23 mouse cellular contexts compared by ENCODE assay signal in genomic region chr5:107534581-107534980, GRCm38 (mm10). TPM values are rescaled to one million over a fixed set of nuclear protein-coding genes. Genes with fewer than 3 reads are reported as not detected.
DNase-seq lines count a peak whose midpoint lies in the region; ATAC-seq and TF ChIP-seq lines count a peak whose summit lies in the region.
"Had no signal": no experiment of that assay in that cellular context is flagged by ENCODE, and none has a peak within 500 bp of the region (broad histone marks: within the 10 kb centered on the region; RNA-seq: fewer than 3 reads in every experiment).

1700028K03Rik (plus strand) TSS chr5:107534709.

- H3K4me2 ChIP-seq in liver, embryonic 15.5 days = peak within 1 kb of the TSS; percentile 23; the same call in 1 of the 2 replicates
- H3K4me2 ChIP-seq: embryonic facial prominence, embryonic 12.5 days; hindbrain, embryonic 15.5 days; midbrain, embryonic 13.5 days; neural tube, embryonic 15.5 days had no signal

- TF ChIP-seq POLR2A in cerebellum, adult 2 months (IDR thresholded peaks at IDR 0.05; ENCODE audit: borderline replicate concordance, insufficient read depth, low read length) = no peak

- no peak for ATAC-seq in liver, embryonic 15.5 days (ENCODE audit: insufficient read depth)
- ATAC-seq: forebrain, postnatal 0 days; midbrain, embryonic 13.5 days had no signal

- no peak for TF ChIP-seq CTCF in cerebellum, adult 2 months (IDR thresholded peaks at IDR 0.05; ENCODE audit: borderline replicate concordance, insufficient read depth, low read depth, low read length)

- WGBS in liver, embryonic 15.5 days (ENCODE audit: insufficient replicate concordance) = 72% methylated on average over 15 of the region's 15 CpGs
- WGBS in cerebellum, adult 2 months = 79% methylated on average over 15 of the region's 15 CpGs

- H3K27me3 ChIP-seq in liver, embryonic 15.5 days = no peaks in the 10 kb centered on the region
- H3K27me3 ChIP-seq in cerebellum, adult 2 months (ENCODE audit: control insufficient read depth, insufficient read depth, low read length) = no peaks in the 10 kb centered on the region
- H3K27me3 ChIP-seq: embryonic facial prominence, embryonic 12.5 days; hindbrain, embryonic 15.5 days; midbrain, embryonic 13.5 days; neural tube, embryonic 15.5 days had no signal

- no peaks in the 10 kb centered on the region for H3K36me3 ChIP-seq in liver, embryonic 15.5 days (replicated peaks)
- H3K36me3 ChIP-seq: embryonic facial prominence, embryonic 12.5 days; hindbrain, embryonic 15.5 days; midbrain, embryonic 13.5 days; neural tube, embryonic 15.5 days had no signal

- H3K4me1 ChIP-seq in liver, embryonic 15.5 days (replicated peaks) = peaks cover 12% of the 10 kb centered on the region
- H3K4me1 ChIP-seq in cerebellum, adult 2 months (ENCODE audit: control insufficient read depth, insufficient read depth, low read length) = no peaks in the 10 kb centered on the region
- H3K4me1 ChIP-seq: embryonic facial prominence, embryonic 12.5 days; hindbrain, embryonic 15.5 days; midbrain, embryonic 13.5 days; neural tube, embryonic 15.5 days had no signal

- H3K27ac ChIP-seq in liver, embryonic 15.5 days (replicated peaks) = no peak within 1 kb of the TSS
- no peak within 1 kb of the TSS for H3K27ac ChIP-seq in cerebellum, adult 2 months (ENCODE audit: insufficient read depth, low read length)
- H3K27ac ChIP-seq: embryonic facial prominence, embryonic 12.5 days; heart, adult 2 months; hindbrain, embryonic 15.5 days; layer of hippocampus, adult 2 months; midbrain, embryonic 13.5 days; neural tube, embryonic 15.5 days had no signal

- no peak within 1 kb of the TSS for H3K4me3 ChIP-seq in liver, embryonic 15.5 days (replicated peaks)
- no peak within 1 kb of the TSS for H3K4me3 ChIP-seq in cerebellum, adult 2 months (replicated peaks; ENCODE audit: insufficient read depth, low read depth, low read length)
- H3K4me3 ChIP-seq: embryonic facial prominence, embryonic 12.5 days; heart, adult 2 months; hindbrain, embryonic 15.5 days; layer of hippocampus, adult 2 months; midbrain, embryonic 13.5 days; myocyte; neural tube, embryonic 15.5 days had no signal

- intact Hi-C loops in heart, postnatal 10 days (cut with DNase I) = no loop called here

- no peaks in the 10 kb centered on the region for H3K9me3 ChIP-seq in liver, embryonic 15.5 days (replicated peaks)
- H3K9me3 ChIP-seq: embryonic facial prominence, embryonic 12.5 days; hindbrain, embryonic 15.5 days; midbrain, embryonic 13.5 days; neural tube, embryonic 15.5 days had no signal

- peak; percentile 85 for DNase-seq in heart, adult 11 months
- DNase-seq in heart, postnatal 10 days = no peak
- peak; percentile 50 for DNase-seq in R1 (ENCODE audit: low read depth, low spot score)
- DNase-seq in yolk sac, embryonic 10.5 days (ENCODE audit: low spot score) = peak; percentile 48
- DNase-seq in left cerebral cortex, adult 18-20 months (ENCODE audit: low spot score in 2 of 2) = no peak
- no peak for DNase-seq in cerebellum, adult 2 months
- DNase-seq: adrenal gland, postnatal 14 days; cerebellum, adult 18-20 months; forebrain, postnatal 0 days; heart, adult 2 months; heart, postnatal 14 days; kidney, adult 11 months; kidney, postnatal 10 days; thymus, postnatal 14 days had no signal

- H3K9ac ChIP-seq in liver, embryonic 15.5 days = no peak within 1 kb of the TSS
- H3K9ac ChIP-seq: embryonic facial prominence, embryonic 12.5 days; forebrain, postnatal 0 days; hindbrain, embryonic 15.5 days; midbrain, embryonic 13.5 days; neural tube, embryonic 15.5 days had no signal

RNA-seq across cellular contexts. Expression of gene 1700028K03Rik, which starts in this region (rescaled TPM):
- under 1 TPM in 1 of 2 experiments, not detected in 1; 0.12 TPM for total RNA-seq in heart, postnatal 10 days (2021)
- polyA plus RNA-seq in liver, embryonic 15.5 days (2015; fragmentation: Nextera tagmentation; extraction: Ambion mirVana) = 0.02 TPM in 1 of 2 replicates, not detected in the other
- total RNA-seq in left cerebral cortex, adult 18-20 months (2021) = under 1 TPM; 0.53 to 0.66 TPM
- polyA plus RNA-seq in cerebellum, adult 2 months (2012; rRNA removed) = 0.21 and 0.32 TPM in 2 replicates
- total RNA-seq: adrenal gland, postnatal 14 days; common myeloid progenitor, adult 5-6 weeks; gastrocnemius, adult 8-10 months; heart, adult 2 months; heart, postnatal 14 days had no signal
- polyA plus RNA-seq: myocyte had no signal

Comparison
In these comparisons a context has a peak if more than half of its experiments do, and no peak if none do; other contexts are left out.
1. DNase-seq: peak in heart, adult 11 months (single experiment), R1 (single experiment) and yolk sac, embryonic 10.5 days (single experiment); none in heart, postnatal 10 days (0 of 2), left cerebral cortex, adult 18-20 months (0 of 2) and cerebellum, adult 2 months (0 of 2).